Mouse (Mus musculus): ENCODE data around the gene Syap1. TPM values are rescaled to one million over a fixed set of nuclear protein-coding genes. Genes with fewer than 3 reads are reported as not detected.

The Syap1 gene
- polyA plus RNA-seq (2014; fragmentation: Nextera tagmentation; extraction: Ambion mirVana) = 25.8 and 31.8 TPM in 2 replicates

DNA sequence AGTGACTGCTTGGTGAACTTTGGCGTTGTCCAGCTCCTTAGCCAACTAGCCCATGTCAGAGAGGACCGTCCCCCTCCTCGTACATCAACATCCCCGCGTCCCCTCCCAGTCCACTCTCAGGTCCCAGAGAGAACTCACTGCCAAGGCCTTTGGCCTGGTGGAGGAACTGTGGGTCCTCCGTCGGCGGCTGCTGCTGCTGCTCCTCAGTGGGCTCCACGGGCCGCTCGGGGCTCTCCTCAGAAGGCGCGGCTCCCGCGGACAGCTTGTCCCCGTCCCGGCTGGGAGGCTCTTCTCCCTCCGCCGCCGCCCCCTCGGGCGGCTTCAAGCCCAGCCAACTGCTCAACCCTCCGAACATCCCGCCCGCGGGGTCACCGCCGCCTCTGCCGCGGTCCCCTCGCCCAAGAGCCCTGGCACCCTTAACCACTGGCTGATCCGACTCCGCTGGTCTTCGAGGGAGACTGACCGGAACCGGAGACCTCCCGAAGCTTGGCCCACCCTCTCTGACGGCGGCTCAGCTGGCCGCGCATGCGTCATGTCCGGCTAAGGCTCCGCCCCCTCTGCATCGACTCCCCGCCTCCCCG, at the start of gene Syap1:
Gene Syap1, minus strand, starts transcription at position 517 of the 581 bp plus-strand sequence.
- Histone ChIP-seq H3K4me2 (ENCODE audit: low read length) (peak within 1 kb of the TSS; percentile 66), H3K4me3 (ENCODE audit: control insufficient read depth in 1 of 2, insufficient read depth in 1 of 2, low read depth in 1 of 2, low read length in 2 of 2) (peak within 1 kb of the TSS; percentile 70 to 71), H3K27me3 (ENCODE audit: control insufficient read depth, insufficient read depth, low read length) (no peaks in the 10 kb centered on the region), H3K27ac (replicated peaks in 1 of 2; ENCODE audit: control insufficient read depth in 1 of 2, insufficient read depth in 1 of 2, low read depth in 2 of 2, low read length in 2 of 2) (peak within 1 kb of the TSS; percentile 48 to 72), H3K36me3 (ENCODE audit: control insufficient read depth, insufficient read depth, low read length) (no peaks in the 10 kb centered on the region), H3K4me1 (ENCODE audit: control insufficient read depth in 2 of 2, insufficient read depth in 2 of 2, low read length in 2 of 2) (no peaks in the 10 kb centered on the region), H3K9me3 (ENCODE audit: control insufficient read depth, low read length) (no peaks in the 10 kb centered on the region), H3K9ac (ENCODE audit: low read length) (peak within 1 kb of the TSS; percentile 85)
- 13% methylated on average over 38 of the region's 47 CpGs for WGBS
- peak; percentile 95 for ATAC-seq (ENCODE audit: insufficient number of reproducible peaks, insufficient read depth, low FRiP score, low read depth)

DNA sequence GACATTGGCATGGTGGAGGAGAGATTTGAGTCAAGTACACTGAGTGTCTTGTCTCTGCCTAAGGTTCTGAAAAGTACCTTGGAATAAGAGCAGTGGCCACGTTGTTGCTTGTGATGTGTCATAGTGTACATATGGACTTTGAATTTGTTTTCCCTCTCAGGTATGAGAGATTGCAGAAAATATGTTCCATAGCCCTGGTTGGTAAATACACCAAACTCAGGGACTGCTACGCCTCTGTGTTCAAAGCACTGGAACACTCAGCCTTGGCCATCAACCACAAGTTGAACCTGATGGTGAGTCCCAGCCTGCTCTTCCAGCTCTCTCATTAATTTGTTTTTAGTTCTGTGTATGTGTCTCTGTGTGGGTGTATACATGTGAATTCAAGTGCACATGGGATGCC, 43.2 kb upstream of the Syap1 start:
- Histone ChIP-seq H3K4me3 (ENCODE audit: control insufficient read depth in 1 of 2, insufficient read depth in 1 of 2, low read depth in 1 of 2, low read length in 2 of 2) (no peak overlapping the region), H3K4me2 (ENCODE audit: low read length) (no peak overlapping the region), H3K27ac (replicated peaks in 1 of 2; ENCODE audit: control insufficient read depth in 1 of 2, insufficient read depth in 1 of 2, low read depth in 2 of 2, low read length in 2 of 2) (no peak overlapping the region), H3K4me1 (ENCODE audit: control insufficient read depth in 2 of 2, insufficient read depth in 2 of 2, low read length in 2 of 2) (no peaks in the 10 kb centered on the region), H3K36me3 (ENCODE audit: control insufficient read depth, insufficient read depth, low read length) (peaks cover 45% of the 10 kb centered on the region), H3K9me3 (ENCODE audit: control insufficient read depth, low read length) (no peaks in the 10 kb centered on the region), H3K27me3 (ENCODE audit: control insufficient read depth, insufficient read depth, low read length) (no peaks in the 10 kb centered on the region), H3K9ac (ENCODE audit: low read length) (no peak overlapping the region)
- ATAC-seq (ENCODE audit: insufficient number of reproducible peaks, insufficient read depth, low FRiP score, low read depth) = no peak
- WGBS = 82% methylated on average over 2 of the region's 2 CpGs

DNA sequence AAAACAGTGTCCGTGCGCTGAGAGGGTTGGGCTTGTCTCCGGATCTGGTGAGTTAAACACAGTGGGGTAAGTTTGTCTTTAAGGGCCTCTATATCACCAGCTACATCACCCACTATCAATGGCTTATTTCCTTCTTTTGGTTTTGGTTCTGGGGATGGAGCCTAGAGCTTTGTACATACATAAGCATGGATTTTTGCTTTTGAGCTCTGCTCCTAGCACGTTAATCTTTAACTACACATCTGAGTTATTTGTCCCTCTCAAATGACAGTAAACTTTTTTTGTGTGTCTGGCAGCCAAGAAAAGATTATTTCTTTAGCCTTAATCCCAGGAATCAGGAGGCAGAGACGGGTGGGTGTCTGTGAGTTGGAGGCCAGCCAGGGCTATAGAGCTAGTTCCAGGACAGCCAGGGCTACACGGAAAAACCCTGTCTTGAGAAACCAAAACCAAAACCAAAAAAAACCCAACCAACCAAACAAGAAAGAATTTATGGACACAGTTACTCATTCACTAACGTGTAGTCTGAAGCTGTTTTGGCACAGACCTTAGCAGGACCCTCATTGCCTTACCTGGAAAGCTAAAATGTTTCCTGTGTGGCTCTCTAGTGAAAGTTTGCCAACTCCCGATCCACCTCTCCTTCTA, 33.4 kb upstream of the Syap1 start:
- no peaks in the 10 kb centered on the region for H3K4me1 ChIP-seq (ENCODE audit: control insufficient read depth in 2 of 2, insufficient read depth in 2 of 2, low read length in 2 of 2)
- H3K4me3 ChIP-seq (ENCODE audit: control insufficient read depth in 1 of 2, insufficient read depth in 1 of 2, low read depth in 1 of 2, low read length in 2 of 2) = no peak overlapping the region
- H3K27ac ChIP-seq (replicated peaks in 1 of 2; ENCODE audit: control insufficient read depth in 1 of 2, insufficient read depth in 1 of 2, low read depth in 2 of 2, low read length in 2 of 2) = no peak overlapping the region
- no peaks in the 10 kb centered on the region for H3K9me3 ChIP-seq (ENCODE audit: control insufficient read depth, low read length)
- H3K4me2 ChIP-seq (ENCODE audit: low read length) = no peak overlapping the region
- H3K27me3 ChIP-seq (ENCODE audit: control insufficient read depth, insufficient read depth, low read length) = no peaks in the 10 kb centered on the region
- no peak for ATAC-seq (ENCODE audit: insufficient number of reproducible peaks, insufficient read depth, low FRiP score, low read depth)
- H3K9ac ChIP-seq (ENCODE audit: low read length) = no peak overlapping the region
- peaks cover 26% of the 10 kb centered on the region; the same call in 1 of the 2 replicates for H3K36me3 ChIP-seq (ENCODE audit: control insufficient read depth, insufficient read depth, low read length)
- WGBS = 78% methylated on average over 8 of the region's 8 CpGs

DNA sequence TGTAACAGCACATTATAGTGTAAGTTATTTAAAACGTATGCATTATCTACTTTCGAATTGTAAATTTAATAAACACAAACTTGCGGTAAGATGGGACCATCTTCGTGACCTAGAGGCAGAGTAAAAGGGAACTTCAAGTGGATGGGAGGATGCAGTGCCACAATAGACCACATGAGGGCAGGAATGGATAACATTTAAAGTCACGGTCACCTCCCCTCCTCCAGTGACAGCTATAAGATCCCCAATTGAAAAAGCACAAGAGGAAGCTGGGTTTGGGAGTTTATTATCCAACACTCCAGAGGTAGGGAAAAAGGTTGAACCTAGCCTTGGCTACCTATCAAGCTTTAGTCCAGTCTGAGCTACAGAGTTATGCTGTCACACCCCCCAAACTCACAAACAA, 27.4 kb upstream of the Syap1 start:
- Histone ChIP-seq H3K9ac (ENCODE audit: low read length) (no peak overlapping the region), H3K4me2 (ENCODE audit: low read length) (no peak overlapping the region), H3K9me3 (ENCODE audit: control insufficient read depth, low read length) (no peaks in the 10 kb centered on the region), H3K36me3 (ENCODE audit: control insufficient read depth, insufficient read depth, low read length) (peaks cover 26% of the 10 kb centered on the region), H3K4me3 (ENCODE audit: control insufficient read depth in 1 of 2, insufficient read depth in 1 of 2, low read depth in 1 of 2, low read length in 2 of 2) (no peak overlapping the region), H3K27me3 (ENCODE audit: control insufficient read depth, insufficient read depth, low read length) (no peaks in the 10 kb centered on the region), H3K27ac (replicated peaks in 1 of 2; ENCODE audit: control insufficient read depth in 1 of 2, insufficient read depth in 1 of 2, low read depth in 2 of 2, low read length in 2 of 2) (no peak overlapping the region), H3K4me1 (ENCODE audit: control insufficient read depth in 2 of 2, insufficient read depth in 2 of 2, low read length in 2 of 2) (no peaks in the 10 kb centered on the region)
- WGBS = 29% methylated on average over 5 of the region's 5 CpGs
- no peak for ATAC-seq (ENCODE audit: insufficient number of reproducible peaks, insufficient read depth, low FRiP score, low read depth)

DNA sequence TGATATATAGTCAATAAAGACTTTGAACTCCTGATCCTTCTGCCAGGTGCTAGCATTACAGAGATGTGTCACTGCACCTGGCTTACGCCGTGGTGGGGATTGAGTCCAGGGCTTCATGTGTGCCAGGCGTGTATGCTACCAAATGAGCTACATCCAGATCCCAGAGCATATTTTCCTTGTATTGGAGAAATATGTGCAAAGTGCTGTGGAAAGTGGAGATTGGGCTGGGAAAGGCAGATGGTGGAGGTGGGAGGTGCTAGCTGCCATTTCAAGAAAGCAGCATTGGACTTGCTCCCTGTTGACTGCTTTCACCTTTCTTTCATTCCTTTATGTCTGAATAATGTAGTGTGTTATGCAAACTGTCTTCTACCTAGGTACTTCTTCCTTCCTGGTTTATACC, 25.4 kb upstream of the Syap1 start:
- H3K9ac ChIP-seq (ENCODE audit: low read length) = no peak overlapping the region
- H3K4me1 ChIP-seq (ENCODE audit: control insufficient read depth in 2 of 2, insufficient read depth in 2 of 2, low read length in 2 of 2) = no peaks in the 10 kb centered on the region
- no peaks in the 10 kb centered on the region for H3K9me3 ChIP-seq (ENCODE audit: control insufficient read depth, low read length)
- H3K36me3 ChIP-seq (ENCODE audit: control insufficient read depth, insufficient read depth, low read length) = peaks cover 29% of the 10 kb centered on the region
- H3K27ac ChIP-seq (replicated peaks in 1 of 2; ENCODE audit: control insufficient read depth in 1 of 2, insufficient read depth in 1 of 2, low read depth in 2 of 2, low read length in 2 of 2) = no peak overlapping the region
- no peak overlapping the region for H3K4me3 ChIP-seq (ENCODE audit: control insufficient read depth in 1 of 2, insufficient read depth in 1 of 2, low read depth in 1 of 2, low read length in 2 of 2)
- 93% methylated on average over 3 of the region's 3 CpGs for WGBS
- no peak overlapping the region for H3K4me2 ChIP-seq (ENCODE audit: low read length)
- H3K27me3 ChIP-seq (ENCODE audit: control insufficient read depth, insufficient read depth, low read length) = no peaks in the 10 kb centered on the region
- no peak for ATAC-seq (ENCODE audit: insufficient number of reproducible peaks, insufficient read depth, low FRiP score, low read depth)

DNA sequence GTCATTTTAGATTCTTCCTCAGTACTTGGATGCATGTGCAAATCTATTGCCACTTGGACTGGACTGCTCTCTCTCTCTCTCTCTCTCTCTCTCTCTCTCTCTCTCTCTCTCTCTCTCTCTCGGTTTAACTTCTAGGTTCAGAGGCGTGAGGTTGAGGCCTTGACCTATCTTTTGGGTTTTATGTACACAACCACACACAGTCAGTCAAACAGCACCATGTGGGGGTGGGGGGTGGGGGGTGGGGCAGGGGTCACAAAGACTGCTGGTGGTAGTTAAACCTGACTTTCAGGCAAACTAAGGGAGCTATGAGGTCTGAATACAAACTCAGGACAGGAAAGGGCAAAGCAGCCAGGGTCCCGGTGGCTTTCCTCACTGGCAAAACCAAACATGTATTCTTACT, 19.3 kb upstream of the Syap1 start:
- Histone ChIP-seq H3K9ac (ENCODE audit: low read length) (no peak overlapping the region), H3K4me2 (ENCODE audit: low read length) (no peak overlapping the region), H3K9me3 (ENCODE audit: control insufficient read depth, low read length) (no peaks in the 10 kb centered on the region), H3K27me3 (ENCODE audit: control insufficient read depth, insufficient read depth, low read length) (no peaks in the 10 kb centered on the region), H3K4me3 (ENCODE audit: control insufficient read depth in 1 of 2, insufficient read depth in 1 of 2, low read depth in 1 of 2, low read length in 2 of 2) (no peak overlapping the region), H3K4me1 (ENCODE audit: control insufficient read depth in 2 of 2, insufficient read depth in 2 of 2, low read length in 2 of 2) (no peaks in the 10 kb centered on the region), H3K27ac (replicated peaks in 1 of 2; ENCODE audit: control insufficient read depth in 1 of 2, insufficient read depth in 1 of 2, low read depth in 2 of 2, low read length in 2 of 2) (no peak overlapping the region), H3K36me3 (ENCODE audit: control insufficient read depth, insufficient read depth, low read length) (peaks cover 17% of the 10 kb centered on the region)
- 70% methylated on average over 3 of the region's 3 CpGs for WGBS
- ATAC-seq (ENCODE audit: insufficient number of reproducible peaks, insufficient read depth, low FRiP score, low read depth) = no peak

DNA sequence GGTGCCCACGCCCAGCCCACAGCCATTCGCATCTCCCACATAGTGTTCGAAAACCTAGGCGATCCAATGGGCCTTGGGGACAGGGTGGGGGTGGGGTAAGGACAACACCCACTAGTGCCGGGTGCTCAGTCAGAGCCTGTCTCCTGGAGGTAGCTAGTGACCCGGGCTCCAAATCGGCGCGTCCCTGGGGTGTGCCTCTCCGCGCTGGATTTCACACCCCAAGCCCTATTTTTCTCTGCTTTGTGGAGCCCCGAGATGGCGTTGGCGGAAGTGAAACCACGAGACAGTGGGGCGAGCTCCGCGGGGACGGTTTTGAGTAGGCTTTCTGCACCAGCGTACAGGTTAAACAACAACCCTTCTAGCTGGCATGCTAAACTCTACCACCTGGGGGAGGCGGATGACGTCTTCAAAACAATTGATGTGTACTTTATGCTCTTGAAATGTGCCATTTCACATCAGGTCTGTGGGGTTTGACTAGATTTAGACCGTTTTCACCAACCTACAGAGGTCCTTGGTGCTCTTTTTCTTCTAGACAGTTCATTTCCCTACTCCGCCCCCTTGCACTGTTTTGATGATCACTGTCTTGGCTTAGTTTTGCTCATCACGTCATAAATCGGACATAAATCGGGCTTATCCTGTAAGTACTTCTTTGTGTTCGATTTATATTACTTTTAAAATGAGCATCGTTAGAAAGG, 13.9 kb upstream of the Syap1 start:
- peak; percentile 64 for ATAC-seq (ENCODE audit: insufficient number of reproducible peaks, insufficient read depth, low FRiP score, low read depth)
- H3K9ac ChIP-seq (ENCODE audit: low read length) = peak overlapping the region; percentile 75
- H3K4me3 ChIP-seq (ENCODE audit: control insufficient read depth in 1 of 2, insufficient read depth in 1 of 2, low read depth in 1 of 2, low read length in 2 of 2) = peak overlapping the region; percentile 64 to 86
- H3K27ac ChIP-seq (replicated peaks in 1 of 2; ENCODE audit: control insufficient read depth in 1 of 2, insufficient read depth in 1 of 2, low read depth in 2 of 2, low read length in 2 of 2) = peak overlapping the region; percentile 61 to 85
- no peaks in the 10 kb centered on the region for H3K27me3 ChIP-seq (ENCODE audit: control insufficient read depth, insufficient read depth, low read length)
- H3K36me3 ChIP-seq (ENCODE audit: control insufficient read depth, insufficient read depth, low read length) = no peaks in the 10 kb centered on the region
- H3K9me3 ChIP-seq (ENCODE audit: control insufficient read depth, low read length) = no peaks in the 10 kb centered on the region
- no peaks in the 10 kb centered on the region for H3K4me1 ChIP-seq (ENCODE audit: control insufficient read depth in 2 of 2, insufficient read depth in 2 of 2, low read length in 2 of 2)
- 22% methylated on average over 29 of the region's 29 CpGs for WGBS
- H3K4me2 ChIP-seq (ENCODE audit: low read length) = peak overlapping the region; percentile 65
